Comparison of ENCODE assay signal across 16 mouse cellular contexts in the genomic region with DNA sequence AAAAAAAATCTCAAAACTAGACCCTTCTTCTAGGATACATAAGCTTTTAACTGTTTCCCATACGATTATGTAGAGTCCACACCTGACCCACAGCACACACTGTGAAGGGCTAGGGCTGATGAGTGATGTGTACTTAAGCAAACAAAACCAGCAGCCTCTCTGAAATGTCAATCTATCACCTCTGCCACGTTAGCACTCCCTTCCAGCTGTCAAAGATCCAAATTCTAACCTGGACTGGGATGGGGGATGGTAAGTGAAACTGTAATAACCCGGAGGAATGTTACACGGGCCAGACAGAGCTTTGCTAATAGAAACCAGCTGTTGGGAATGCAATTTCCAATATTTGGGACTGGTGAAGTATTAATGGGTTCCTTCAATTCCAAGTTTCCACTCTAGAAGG.
A peak's percentile ranks its signal among the peaks of the same experiment; 100 is the strongest.
DNase-seq lines count a peak whose midpoint lies in the region; ATAC-seq lines count a peak whose summit lies in the region.
"Had no signal": no experiment of that assay in that cellular context is flagged by ENCODE, and none has a peak within 500 bp of the region (broad histone marks: within the 10 kb centered on the region; RNA-seq: fewer than 3 reads in every experiment).

No protein-coding gene starts in this region.

- peaks cover 30% of the 10 kb centered on the region for H3K36me3 ChIP-seq in kidney, embryonic 16.5 days (ENCODE audit: insufficient read depth, low read length)
- H3K36me3 ChIP-seq in limb, embryonic 11.5 days (ENCODE audit: control insufficient read depth, insufficient read depth, low read length) = peaks cover 3% of the 10 kb centered on the region; the same call in 1 of the 2 replicates

- H3K9ac ChIP-seq in kidney, embryonic 16.5 days (replicated peaks; ENCODE audit: low read length) = no peak overlapping the region
- H3K9ac ChIP-seq in limb, embryonic 11.5 days (ENCODE audit: low read length) = no peak overlapping the region
- H3K9ac ChIP-seq: embryonic facial prominence, embryonic 12.5 days; forebrain, postnatal 0 days had no signal

- H3K27me3 ChIP-seq in kidney, embryonic 16.5 days (ENCODE audit: insufficient read depth, low read length) = no peaks in the 10 kb centered on the region
- no peaks in the 10 kb centered on the region for H3K27me3 ChIP-seq in limb, embryonic 11.5 days (ENCODE audit: control insufficient read depth, insufficient read depth, low read length)
- H3K27me3 ChIP-seq: embryonic facial prominence, embryonic 12.5 days had no signal

- WGBS in kidney, embryonic 16.5 days = 28% methylated on average over 4 of the region's 4 CpGs
- WGBS in limb, embryonic 11.5 days = 16% methylated on average over 4 of the region's 4 CpGs

- ATAC-seq in kidney, embryonic 16.5 days (ENCODE audit: low FRiP score, low TSS enrichment) = peak; percentile 13; the same call in 1 of the 2 replicates
- peak; percentile 77 for ATAC-seq in limb, embryonic 11.5 days (ENCODE audit: insufficient number of reproducible peaks, low FRiP score, low TSS enrichment, low read depth)
- no peak for ATAC-seq in monocyte, adult 5-6 weeks (replicated peaks; ENCODE audit: insufficient number of reproducible peaks, low FRiP score, low TSS enrichment, poor library complexity, severe bottlenecking)
- ATAC-seq: forebrain, postnatal 0 days had no signal

- H3K4me1 ChIP-seq in kidney, embryonic 16.5 days (ENCODE audit: insufficient read depth, low read length) = peaks cover 7% of the 10 kb centered on the region
- peaks cover 9% of the 10 kb centered on the region; the same call in 1 of the 2 replicates for H3K4me1 ChIP-seq in limb, embryonic 11.5 days (ENCODE audit: control insufficient read depth, insufficient read depth, low read length)

- H3K4me3 ChIP-seq in kidney, embryonic 16.5 days (ENCODE audit: low read length) = no peak overlapping the region
- no peak overlapping the region for H3K4me3 ChIP-seq in limb, embryonic 11.5 days (ENCODE audit: low read depth, low read length)
- H3K4me3 ChIP-seq: embryonic facial prominence, embryonic 12.5 days; layer of hippocampus, adult 2 months; myocyte had no signal

- no peak overlapping the region for H3K27ac ChIP-seq in kidney, embryonic 16.5 days (ENCODE audit: low read length)
- no peak overlapping the region for H3K27ac ChIP-seq in limb, embryonic 11.5 days (replicated peaks; ENCODE audit: low read depth, low read length)
- H3K27ac ChIP-seq: embryonic facial prominence, embryonic 12.5 days; layer of hippocampus, adult 2 months had no signal

- no peak overlapping the region for H3K4me2 ChIP-seq in kidney, embryonic 16.5 days (replicated peaks; ENCODE audit: low read depth, low read length)
- H3K4me2 ChIP-seq in limb, embryonic 11.5 days (ENCODE audit: low read depth, severe bottlenecking) = no peak overlapping the region
- H3K4me2 ChIP-seq: embryonic facial prominence, embryonic 12.5 days had no signal

- no peaks in the 10 kb centered on the region for H3K9me3 ChIP-seq in kidney, embryonic 16.5 days (ENCODE audit: low read length)
- H3K9me3 ChIP-seq in limb, embryonic 11.5 days (ENCODE audit: control insufficient read depth, low read length) = no peaks in the 10 kb centered on the region
- H3K9me3 ChIP-seq: embryonic facial prominence, embryonic 12.5 days had no signal

- DNase-seq in heart, adult 11 months = peak; percentile 88
- DNase-seq in heart, postnatal 25 days (ENCODE audit: low spot score) = no peak
- no peak for DNase-seq in kidney, postnatal 10 days
- peak; percentile 57 for DNase-seq in limb, embryonic 11.5 days (ENCODE audit: low spot score)
- peak; percentile 40 for DNase-seq in skeletal muscle tissue, adult 2 months (ENCODE audit: low read depth, low spot score)
- DNase-seq in thymus, postnatal 25 days = no peak
- DNase-seq: adrenal gland, postnatal 14 days; cerebellum, adult 11 months; forebrain, postnatal 0 days; spleen, adult 18-20 months; thymus, adult 18-20 months had no signal

- intact Hi-C loops in heart, postnatal 25 days (cut with DNase I) = no loop called here

Comparison
In these comparisons a context has a peak if more than half of its experiments do, and no peak if none do; other contexts are left out.
1. DNase-seq: peak in heart, adult 11 months (single experiment), limb, embryonic 11.5 days (single experiment) and skeletal muscle tissue, adult 2 months (single experiment); none in heart, postnatal 25 days (single experiment), kidney, postnatal 10 days (single experiment) and thymus, postnatal 25 days (single experiment).